Mouse (Mus musculus): ENCODE data around the gene Haus6.

DNA sequence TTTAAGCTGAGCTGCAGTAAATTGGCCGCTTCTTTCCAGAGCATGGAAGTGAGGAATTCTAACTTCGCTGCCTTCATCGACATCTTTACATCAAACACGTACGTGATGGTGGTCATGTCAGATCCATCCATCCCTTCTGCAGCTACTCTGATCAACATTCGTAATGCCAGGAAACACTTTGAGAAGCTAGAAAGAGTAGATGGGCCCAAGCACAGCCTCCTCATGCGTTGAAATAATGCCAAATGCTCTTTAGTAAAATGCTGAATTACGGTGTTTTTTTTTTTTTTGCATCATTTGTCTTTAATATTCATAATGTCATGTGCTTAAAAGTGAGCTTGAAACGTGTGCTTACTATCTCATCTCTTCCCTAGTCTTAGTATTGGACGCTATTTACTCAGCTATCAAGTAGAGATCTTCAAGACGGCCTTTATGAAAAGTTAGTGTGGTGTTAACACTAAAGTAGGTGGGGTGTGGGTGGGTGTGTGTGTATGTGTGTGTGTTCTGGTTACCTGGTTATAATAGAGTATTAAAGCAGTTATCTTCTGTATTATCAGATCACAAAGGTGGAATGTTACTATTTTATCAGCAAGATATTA is 35.1 kb downstream of the Haus6 start:
- no peak for TF ChIP-seq CTCF (IDR thresholded peaks at IDR 0.05; ENCODE audit: borderline replicate concordance, extremely low read depth, insufficient read depth, insufficient read length)
- TF ChIP-seq POLR2A (IDR thresholded peaks at IDR 0.05; ENCODE audit: borderline replicate concordance, extremely low read depth, insufficient read depth, insufficient read length, poor library complexity, severe bottlenecking) = no peak
